Mouse (Mus musculus): ENCODE data around the gene Efcab9.

DNA sequence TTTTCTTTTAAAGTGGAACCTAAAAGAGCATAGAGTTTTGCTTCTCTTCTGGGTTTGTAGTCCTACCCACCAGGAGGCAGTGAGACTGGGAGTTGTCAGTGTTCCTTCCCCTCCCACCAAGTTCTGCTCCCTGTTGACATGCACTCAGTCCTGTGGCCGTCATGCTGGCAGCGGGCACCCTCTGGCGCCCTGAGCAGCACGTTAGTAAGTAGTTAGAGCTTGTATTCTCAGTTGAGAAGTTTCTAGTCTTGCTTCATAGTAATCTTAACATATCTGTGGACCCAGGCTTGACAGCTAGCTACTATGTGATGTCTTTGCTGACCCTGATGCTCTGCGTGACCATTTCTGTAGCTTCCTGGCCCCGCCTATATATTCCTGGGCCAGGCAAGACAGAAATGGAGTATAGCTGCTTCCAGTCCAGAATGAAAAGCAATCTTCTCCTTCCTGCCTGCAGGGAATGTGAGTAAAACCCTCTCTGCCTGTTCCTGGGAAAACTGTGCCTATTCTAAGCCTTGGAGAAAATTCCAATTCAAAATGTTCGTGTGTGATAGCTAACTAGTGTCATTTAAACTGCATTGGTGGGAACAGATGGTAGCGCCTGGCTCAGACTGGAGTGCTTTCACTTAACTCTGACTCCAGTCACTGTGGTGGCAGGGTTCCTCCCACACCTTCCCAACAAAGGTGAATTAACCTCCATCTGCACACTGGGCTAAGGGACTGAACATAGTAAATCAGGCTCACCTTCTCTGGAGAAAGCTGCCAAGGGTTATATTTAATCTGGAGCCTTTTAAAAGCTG lies 14.8 kb downstream of the Efcab9 start:
- TF ChIP-seq POLR2A (IDR thresholded peaks at IDR 0.05; ENCODE audit: insufficient read depth, low read length) (no peak), CTCF (IDR thresholded peaks at IDR 0.05; ENCODE audit: low read depth, low read length) (no peak), EP300 (IDR thresholded peaks at IDR 0.05; ENCODE audit: insufficient read depth, low read depth, low read length) (no peak)

All from ES-Bruce4 (cell line).